Mouse (Mus musculus) liver, embryonic 14.5 days (tissue): ENCODE measurements at regions not wholly inside any gene's neighbourhood (a gene's known extent, or its start where the extent isn't known, plus 50 kb on each side); places are given as distances from the start of the nearest gene placed in this dataset.

Experiments
- CTCF ChIP-seq: IDR thresholded peaks from 2 replicates; pipeline ENCODE4 v1.5.1; 2016; ENCODE audit warnings: antibody characterized with exemption, low read depth, control low read depth
- EP300 ChIP-seq: IDR thresholded peaks from 2 replicates; pipeline ENCODE4 v1.6.1; 2016; ENCODE audit warnings: antibody characterized with exemption, low read depth

DNA sequence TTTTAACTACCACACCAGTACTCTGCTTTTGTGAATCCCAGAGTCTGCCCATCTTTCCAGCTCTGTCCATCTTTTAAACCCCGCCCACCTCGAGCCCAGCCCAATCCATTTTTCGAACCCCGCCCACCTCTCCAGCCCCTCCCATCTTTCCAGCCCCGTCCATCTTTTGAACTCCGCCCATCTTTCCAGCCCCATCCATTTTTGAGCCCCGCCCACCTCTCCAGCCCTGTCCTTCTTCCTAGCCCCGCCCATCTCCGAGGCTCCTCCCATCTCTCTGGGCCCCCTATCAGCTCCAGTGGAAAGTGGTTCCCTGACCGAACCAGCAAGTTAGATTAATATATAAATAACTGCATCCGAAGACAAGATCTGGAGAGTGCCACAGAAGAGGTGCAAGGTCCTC, 115.0 kb upstream of the Nectin1 start:
- TF ChIP-seq CTCF (no peak), EP300 (no peak)
